Mouse (Mus musculus) liver, adult 2 months (tissue): ENCODE measurements around the gene Babam2.

Source experiments
- CTCF ChIP-seq: fragments of 200-500 bp; IDR thresholded peaks from 2 replicates; pipeline ENCODE4 v1.5.1; 2011; ENCODE audit warnings: low read depth, low read length, control low read depth
- POLR2A ChIP-seq: fragments of 200-500 bp; IDR thresholded peaks from 2 replicates; pipeline ENCODE4 v1.6.1; 2011; ENCODE audit warnings: low read length, control low read depth; ENCODE audit not compliant: insufficient read depth; ENCODE audit errors: extremely low read depth

GRCm38 (mm10) chr5:32064341-32065105 is 367.0 kb downstream of the Babam2 start:
- no peak for TF ChIP-seq CTCF
- TF ChIP-seq POLR2A: no peak
